Mouse (Mus musculus) liver, embryonic 11.5 days (tissue): Measurements from ENCODE around the gene Tmem178b. TPM values are rescaled to one million over a fixed set of nuclear protein-coding genes. Genes with fewer than 3 reads are reported as not detected.
A peak's percentile ranks its signal among the peaks of the same experiment; 100 is the strongest.

ENCODE experiments used
- ATAC-seq: fragments of 200-750 bp; cut with Nextera tagmentation; replicated peaks from 2 replicates; pipeline ENCODE4 v1.8.0; 2017; ENCODE audit warnings: moderate number of reproducible peaks, mild to moderate bottlenecking, moderate TSS enrichment, moderate library complexity; ENCODE audit not compliant: low FRiP score
- DNase-seq: peaks from one replicate; pipeline ENCODE4 v3.0.0-alpha.2; 2017; ENCODE audit warnings: low spot score
- H3K27ac ChIP-seq: fragments of 300-500 bp; sonication (generic); 2 replicates; pipeline ENCODE4 v1.5.1; 2014; ENCODE audit warnings: mild to moderate bottlenecking, low read depth, low read length, control low read depth
- H3K27me3 ChIP-seq: fragments of 300-500 bp; sonication (generic); replicated peaks from 2 replicates; pipeline ENCODE4 v1.6.1; 2014; ENCODE audit warnings: low read length, mixed read lengths; ENCODE audit not compliant: control insufficient read depth, insufficient read depth
- H3K36me3 ChIP-seq: fragments of 300-500 bp; sonication (generic); 2 replicates; pipeline ENCODE4 v1.6.1; 2014; ENCODE audit warnings: mild to moderate bottlenecking, low read length, moderate library complexity, mixed read lengths; ENCODE audit not compliant: control insufficient read depth, insufficient read depth
- H3K4me1 ChIP-seq: fragments of 300-500 bp; sonication (generic); replicated peaks from 2 replicates; pipeline ENCODE4 v1.6.1; 2014; ENCODE audit warnings: low read length, mixed read lengths; ENCODE audit not compliant: control insufficient read depth, insufficient read depth
- H3K4me2 ChIP-seq: fragments of 300-500 bp; sonication (generic); 2 replicates; pipeline ENCODE4 v1.6.1; 2014; ENCODE audit warnings: mild to moderate bottlenecking, control low read depth, moderate library complexity
- H3K4me3 ChIP-seq: fragments of 300-500 bp; sonication (generic); 2 replicates; pipeline ENCODE4 v1.5.1; 2014; ENCODE audit warnings: low read depth, low read length, control low read depth
- H3K9ac ChIP-seq: fragments of 300-500 bp; sonication (generic); 2 replicates; pipeline ENCODE4 v1.6.1; 2014; ENCODE audit warnings: low read depth, low read length, control low read depth
- H3K9me3 ChIP-seq: fragments of 300-500 bp; sonication (generic); 2 replicates; pipeline ENCODE4 v1.6.1; 2016; ENCODE audit warnings: low read length, inconsistent platforms, mixed read lengths; ENCODE audit not compliant: control insufficient read depth
- WGBS: fragments of 180-500 bp; shearing (Covaris S2); extraction: QIAGEN DNeasy Blood & Tissue Kit; methylation state at CpG from one replicate; pipeline ENCODE4 v1.1.7; 2014; 5-methylcytosine and 5-hydroxymethylcytosine counted together
- polyA plus RNA-seq: library from polyadenylated mRNA; unstranded; fragments of >200 nt; fragmentation: Nextera tagmentation; extraction: Ambion mirVana; gene quantifications from 2 replicates; pipeline ENCODE4 v1.2.1, GENCODE M21; 2014

Gene Tmem178b
- polyA plus RNA-seq, 1 experiment from 2014 or later: 0.15 TPM

GRCm38 (mm10) chr6:40217651-40218050 lies 344.6 kb downstream of the Tmem178b start:
- H3K4me3 ChIP-seq: no peak overlapping the region
- no peaks in the 10 kb centered on the region for H3K27me3 ChIP-seq
- ATAC-seq: no peak
- no peaks in the 10 kb centered on the region for H3K9me3 ChIP-seq
- no peak overlapping the region for H3K9ac ChIP-seq
- no peak overlapping the region for H3K4me2 ChIP-seq
- H3K27ac ChIP-seq: no peak overlapping the region
- 84% methylated on average over 3 of the region's 3 CpGs for WGBS
- no peak for DNase-seq
- no peaks in the 10 kb centered on the region for H3K4me1 ChIP-seq
- no peaks in the 10 kb centered on the region for H3K36me3 ChIP-seq

- no peaks in the 10 kb centered on the region for H3K4me1 ChIP-seq
- no peak for DNase-seq
- H3K4me2 ChIP-seq: no peak overlapping the region
- no peak overlapping the region for H3K4me3 ChIP-seq
- H3K9me3 ChIP-seq: no peaks in the 10 kb centered on the region
- ATAC-seq: no peak
- H3K36me3 ChIP-seq: no peaks in the 10 kb centered on the region
- H3K27me3 ChIP-seq: no peaks in the 10 kb centered on the region
- no peak overlapping the region for H3K9ac ChIP-seq
- H3K27ac ChIP-seq: no peak overlapping the region
Measured at GRCm38 (mm10) chr6:40220634-40221120, 347.6 kb downstream of the Tmem178b start.

GRCm38 (mm10) chr6:40225585-40226280 lies 352.7 kb downstream of the Tmem178b start:
- Histone ChIP-seq H3K4me3 (no peak overlapping the region), H3K36me3 (no peaks in the 10 kb centered on the region), H3K4me2 (no peak overlapping the region), H3K9ac (no peak overlapping the region), H3K27ac (no peak overlapping the region), H3K4me1 (no peaks in the 10 kb centered on the region), H3K27me3 (no peaks in the 10 kb centered on the region), H3K9me3 (no peaks in the 10 kb centered on the region)
- WGBS: 76% methylated on average over 11 of the region's 11 CpGs
- no peak for DNase-seq
- no peak for ATAC-seq

- Histone ChIP-seq H3K27me3 (no peaks in the 10 kb centered on the region), H3K4me3 (no peak overlapping the region), H3K4me2 (no peak overlapping the region), H3K27ac (no peak overlapping the region), H3K4me1 (no peaks in the 10 kb centered on the region), H3K36me3 (no peaks in the 10 kb centered on the region), H3K9ac (no peak overlapping the region), H3K9me3 (no peaks in the 10 kb centered on the region)
- DNase-seq (no peak), ATAC-seq (no peak)
- 72% methylated on average over 2 of the region's 2 CpGs for WGBS
Measured at GRCm38 (mm10) chr6:40228981-40229380, 355.9 kb downstream of the Tmem178b start.

GRCm38 (mm10) chr6:40229985-40230384 lies 356.9 kb downstream of the Tmem178b start:
- Histone ChIP-seq H3K4me2 (no peak overlapping the region), H3K27ac (no peak overlapping the region), H3K4me1 (no peaks in the 10 kb centered on the region), H3K36me3 (no peaks in the 10 kb centered on the region), H3K27me3 (no peaks in the 10 kb centered on the region), H3K4me3 (no peak overlapping the region), H3K9ac (no peak overlapping the region), H3K9me3 (no peaks in the 10 kb centered on the region)
- DNase-seq (no peak), ATAC-seq (no peak)
- WGBS: 86% methylated on average over 9 of the region's 9 CpGs

- ATAC-seq: no peak
- WGBS: 56% methylated on average over 5 of the region's 5 CpGs
- H3K9ac ChIP-seq: no peak overlapping the region
- DNase-seq: no peak
- no peaks in the 10 kb centered on the region for H3K4me1 ChIP-seq
- H3K9me3 ChIP-seq: no peaks in the 10 kb centered on the region
- no peak overlapping the region for H3K4me3 ChIP-seq
- H3K4me2 ChIP-seq: no peak overlapping the region
- no peaks in the 10 kb centered on the region for H3K27me3 ChIP-seq
- no peaks in the 10 kb centered on the region for H3K36me3 ChIP-seq
- no peak overlapping the region for H3K27ac ChIP-seq
Measured at GRCm38 (mm10) chr6:40234066-40234465, 361.0 kb downstream of the Tmem178b start.

GRCm38 (mm10) chr6:40235793-40236470 lies 362.9 kb downstream of the Tmem178b start:
- no peaks in the 10 kb centered on the region for H3K9me3 ChIP-seq
- no peak overlapping the region for H3K27ac ChIP-seq
- WGBS: 25% methylated on average over 10 of the region's 10 CpGs
- ATAC-seq (no peak), DNase-seq (peak; percentile 54)
- H3K36me3 ChIP-seq: no peaks in the 10 kb centered on the region
- no peak overlapping the region for H3K4me2 ChIP-seq
- no peaks in the 10 kb centered on the region for H3K4me1 ChIP-seq
- no peak overlapping the region for H3K9ac ChIP-seq
- H3K27me3 ChIP-seq: no peaks in the 10 kb centered on the region
- H3K4me3 ChIP-seq: no peak overlapping the region

- ATAC-seq (no peak), DNase-seq (peak; percentile 41)
- Histone ChIP-seq H3K4me2 (no peak overlapping the region), H3K27me3 (no peaks in the 10 kb centered on the region), H3K9ac (no peak overlapping the region), H3K4me1 (no peaks in the 10 kb centered on the region), H3K4me3 (no peak overlapping the region), H3K9me3 (no peaks in the 10 kb centered on the region), H3K36me3 (no peaks in the 10 kb centered on the region), H3K27ac (no peak overlapping the region)
- WGBS: 51% methylated on average over 13 of the region's 13 CpGs
Measured at GRCm38 (mm10) chr6:40236841-40237765, 364.0 kb downstream of the Tmem178b start.
